Mouse (Mus musculus): ENCODE results near the gene Hadhb. TPM values are rescaled to one million over a fixed set of nuclear protein-coding genes. Genes with fewer than 3 reads are reported as not detected.

The Hadhb gene
- 139 and 150 TPM in 2 replicates for polyA plus RNA-seq (2015; fragmentation: Nextera tagmentation; extraction: Ambion mirVana)

- Histone ChIP-seq H3K4me3 (peak within 1 kb of the TSS; percentile 96), H3K36me3 (no peaks in the 10 kb centered on the region; the same call in 1 of the 2 replicates), H3K27me3 (no peaks in the 10 kb centered on the region), H3K9me3 (no peaks in the 10 kb centered on the region), H3K4me1 (peaks cover 11% of the 10 kb centered on the region), H3K9ac (peak within 1 kb of the TSS; percentile 79), H3K4me2 (peak within 1 kb of the TSS; percentile 55), H3K27ac (peak within 1 kb of the TSS; percentile 93)
- peak; percentile 87 for ATAC-seq (ENCODE audit: insufficient number of reproducible peaks, low FRiP score, low TSS enrichment, low read depth)
- under 1% methylated on average over 53 of the region's 53 CpGs for WGBS
Observed at GRCm38 (mm10) chr5:30154474-30155394, at the start of gene Hadhb, which contains the start of gene Hadha. TSS of gene Hadhb (plus strand) at chr5:30155248. TSS of gene Hadha (minus strand) at chr5:30155162.

GRCm38 (mm10) chr5:30105668-30106300, 49.3 kb upstream of the Hadhb start, which contains the start of gene 3110082J24Rik:
TSS of gene 3110082J24Rik (minus strand) at chr5:30106086.
- Histone ChIP-seq H3K4me2 (peak within 1 kb of the TSS; percentile 88), H3K36me3 (no peaks in the 10 kb centered on the region), H3K27me3 (peaks cover 71% of the 10 kb centered on the region), H3K4me3 (peak within 1 kb of the TSS; percentile 52), H3K27ac (no peak within 1 kb of the TSS), H3K9me3 (no peaks in the 10 kb centered on the region; the same call in 1 of the 2 replicates), H3K9ac (0 out of 2 replicates have a peak within 1 kb of the TSS, but pooled peaks have one; percentile 39), H3K4me1 (peaks cover 28% of the 10 kb centered on the region)
- 2% methylated on average over 29 of the region's 29 CpGs for WGBS
- ATAC-seq (ENCODE audit: insufficient number of reproducible peaks, low FRiP score, low TSS enrichment, low read depth), result no peak

GRCm38 (mm10) chr5:30106756-30107155, 48.3 kb upstream of the Hadhb start:
- peaks cover 81% of the 10 kb centered on the region for H3K27me3 ChIP-seq
- no peak overlapping the region for H3K27ac ChIP-seq
- H3K9ac ChIP-seq, result no peak overlapping the region
- no peaks in the 10 kb centered on the region for H3K36me3 ChIP-seq
- no peaks in the 10 kb centered on the region; the same call in 1 of the 2 replicates for H3K9me3 ChIP-seq
- H3K4me2 ChIP-seq, result no peak overlapping the region
- peaks cover 37% of the 10 kb centered on the region for H3K4me1 ChIP-seq
- WGBS, result 29% methylated on average over 2 of the region's 2 CpGs
- no peak overlapping the region for H3K4me3 ChIP-seq
- no peak for ATAC-seq (ENCODE audit: insufficient number of reproducible peaks, low FRiP score, low TSS enrichment, low read depth)

GRCm38 (mm10) chr5:30107186-30107585, 47.9 kb upstream of the Hadhb start:
- Histone ChIP-seq H3K36me3 (no peaks in the 10 kb centered on the region), H3K4me2 (no peak overlapping the region), H3K9ac (no peak overlapping the region), H3K4me3 (no peak overlapping the region), H3K4me1 (peaks cover 37% of the 10 kb centered on the region), H3K27me3 (peaks cover 85% of the 10 kb centered on the region), H3K9me3 (no peaks in the 10 kb centered on the region; the same call in 1 of the 2 replicates), H3K27ac (no peak overlapping the region)
- no peak for ATAC-seq (ENCODE audit: insufficient number of reproducible peaks, low FRiP score, low TSS enrichment, low read depth)
- WGBS, result 11% methylated on average over 7 of the region's 7 CpGs

GRCm38 (mm10) chr5:30107611-30108041, 47.4 kb upstream of the Hadhb start:
- Histone ChIP-seq H3K27ac (no peak overlapping the region), H3K9me3 (no peaks in the 10 kb centered on the region; the same call in 1 of the 2 replicates), H3K9ac (no peak overlapping the region), H3K4me1 (peaks cover 37% of the 10 kb centered on the region), H3K4me2 (no peak overlapping the region), H3K4me3 (no peak overlapping the region), H3K36me3 (no peaks in the 10 kb centered on the region), H3K27me3 (peaks cover 86% of the 10 kb centered on the region)
- WGBS, result 13% methylated on average over 5 of the region's 5 CpGs
- no peak for ATAC-seq (ENCODE audit: insufficient number of reproducible peaks, low FRiP score, low TSS enrichment, low read depth)

GRCm38 (mm10) chr5:30108233-30108632, 46.8 kb upstream of the Hadhb start:
- H3K4me3 ChIP-seq, result no peak overlapping the region
- H3K4me1 ChIP-seq, result peaks cover 37% of the 10 kb centered on the region
- ATAC-seq (ENCODE audit: insufficient number of reproducible peaks, low FRiP score, low TSS enrichment, low read depth), result no peak
- H3K27me3 ChIP-seq, result peaks cover 86% of the 10 kb centered on the region
- no peak overlapping the region for H3K9ac ChIP-seq
- WGBS, result 71% methylated on average over 6 of the region's 6 CpGs
- no peaks in the 10 kb centered on the region; the same call in 1 of the 2 replicates for H3K9me3 ChIP-seq
- no peaks in the 10 kb centered on the region for H3K36me3 ChIP-seq
- no peak overlapping the region for H3K27ac ChIP-seq
- no peak overlapping the region for H3K4me2 ChIP-seq

- Histone ChIP-seq H3K4me3 (no peak overlapping the region), H3K4me2 (no peak overlapping the region), H3K9me3 (no peaks in the 10 kb centered on the region; the same call in 1 of the 2 replicates), H3K9ac (no peak overlapping the region), H3K36me3 (no peaks in the 10 kb centered on the region), H3K4me1 (peaks cover 45% of the 10 kb centered on the region), H3K27ac (no peak overlapping the region), H3K27me3 (peaks cover 88% of the 10 kb centered on the region)
- no peak for ATAC-seq (ENCODE audit: insufficient number of reproducible peaks, low FRiP score, low TSS enrichment, low read depth)
- 41% methylated on average over 2 of the region's 2 CpGs for WGBS
Observed at GRCm38 (mm10) chr5:30109899-30110298, 45.1 kb upstream of the Hadhb start.

GRCm38 (mm10) chr5:30110371-30111060, 44.5 kb upstream of the Hadhb start:
- Histone ChIP-seq H3K9ac (0 out of 2 replicates have a peak overlapping the region, but pooled peaks have one; percentile 7), H3K4me3 (peak overlapping the region; percentile 11; the same call in 1 of the 2 replicates), H3K4me2 (peak overlapping the region; percentile 34), H3K36me3 (no peaks in the 10 kb centered on the region), H3K4me1 (peaks cover 41% of the 10 kb centered on the region), H3K9me3 (no peaks in the 10 kb centered on the region; the same call in 1 of the 2 replicates), H3K27ac (no peak overlapping the region), H3K27me3 (peaks cover 88% of the 10 kb centered on the region)
- no peak for ATAC-seq (ENCODE audit: insufficient number of reproducible peaks, low FRiP score, low TSS enrichment, low read depth)
- WGBS, result 9% methylated on average over 22 of the region's 22 CpGs

GRCm38 (mm10) chr5:30111126-30111525, 43.9 kb upstream of the Hadhb start:
- ATAC-seq (ENCODE audit: insufficient number of reproducible peaks, low FRiP score, low TSS enrichment, low read depth), result no peak
- peak overlapping the region; percentile 34 for H3K4me2 ChIP-seq
- no peaks in the 10 kb centered on the region; the same call in 1 of the 2 replicates for H3K9me3 ChIP-seq
- peak overlapping the region; percentile 11; the same call in 1 of the 2 replicates for H3K4me3 ChIP-seq
- H3K4me1 ChIP-seq, result peaks cover 35% of the 10 kb centered on the region
- WGBS, result 3% methylated on average over 18 of the region's 18 CpGs
- 0 out of 2 replicates have a peak overlapping the region, but pooled peaks have one; percentile 7 for H3K9ac ChIP-seq
- H3K27me3 ChIP-seq, result peaks cover 88% of the 10 kb centered on the region
- H3K36me3 ChIP-seq, result no peaks in the 10 kb centered on the region
- no peak overlapping the region for H3K27ac ChIP-seq

GRCm38 (mm10) chr5:30111771-30112170, 43.3 kb upstream of the Hadhb start:
- no peak for ATAC-seq (ENCODE audit: insufficient number of reproducible peaks, low FRiP score, low TSS enrichment, low read depth)
- 66% methylated on average over 3 of the region's 3 CpGs for WGBS
- Histone ChIP-seq H3K36me3 (peaks cover 4% of the 10 kb centered on the region; the same call in 1 of the 2 replicates), H3K9me3 (no peaks in the 10 kb centered on the region), H3K4me2 (no peak overlapping the region), H3K4me1 (peaks cover 33% of the 10 kb centered on the region), H3K27ac (no peak overlapping the region), H3K27me3 (peaks cover 88% of the 10 kb centered on the region), H3K4me3 (no peak overlapping the region), H3K9ac (no peak overlapping the region)

- H3K27ac ChIP-seq, result no peak overlapping the region
- H3K4me3 ChIP-seq, result no peak overlapping the region
- 85% methylated on average over 3 of the region's 3 CpGs for WGBS
- peaks cover 11% of the 10 kb centered on the region; the same call in 1 of the 2 replicates for H3K36me3 ChIP-seq
- ATAC-seq (ENCODE audit: insufficient number of reproducible peaks, low FRiP score, low TSS enrichment, low read depth), result no peak
- H3K9ac ChIP-seq, result no peak overlapping the region
- H3K4me2 ChIP-seq, result no peak overlapping the region
- H3K27me3 ChIP-seq, result peaks cover 81% of the 10 kb centered on the region
- H3K9me3 ChIP-seq, result no peaks in the 10 kb centered on the region
- H3K4me1 ChIP-seq, result peaks cover 28% of the 10 kb centered on the region
Observed at GRCm38 (mm10) chr5:30112533-30113068, 42.4 kb upstream of the Hadhb start.

Data from limb, embryonic 15.5 days (tissue).